Mouse (Mus musculus): ENCODE measurements at regions not wholly inside any gene's neighbourhood (a gene's known extent, or its start where the extent isn't known, plus 50 kb on each side); places are given as distances from the start of the nearest gene placed in this dataset.

GRCm38 (mm10) chr5:85954526-85954925, 110.9 kb downstream of the Cenpc1 start:
- no peak overlapping the region for H3K4me3 ChIP-seq (replicated peaks)
- no peaks in the 10 kb centered on the region for H3K9me3 ChIP-seq
- H3K36me3 ChIP-seq (replicated peaks; ENCODE audit: low read length) = no peaks in the 10 kb centered on the region
- TF ChIP-seq GATA1 (IDR thresholded peaks at IDR 0.05; ENCODE audit: borderline replicate concordance, low read length) (no peak), FLI1 (IDR thresholded peaks at IDR 0.05; ENCODE audit: low read length) (no peak)
- no peaks in the 10 kb centered on the region for H3K4me1 ChIP-seq
- no peaks in the 10 kb centered on the region for H3K27me3 ChIP-seq (replicated peaks)

GRCm38 (mm10) chr5:85936667-85937314, 128.6 kb downstream of the Cenpc1 start:
- Histone ChIP-seq H3K27me3 (replicated peaks) (no peaks in the 10 kb centered on the region), H3K4me1 (no peaks in the 10 kb centered on the region), H3K36me3 (replicated peaks; ENCODE audit: low read length) (no peaks in the 10 kb centered on the region), H3K4me3 (replicated peaks) (no peak overlapping the region), H3K9me3 (no peaks in the 10 kb centered on the region; the same call in 1 of the 2 replicates)
- TF ChIP-seq FLI1 (IDR thresholded peaks at IDR 0.05; ENCODE audit: low read length) (no peak), GATA1 (IDR thresholded peaks at IDR 0.05; ENCODE audit: borderline replicate concordance, low read length) (no peak)

GRCm38 (mm10) chr5:85918288-85918687, 147.1 kb downstream of the Cenpc1 start:
- no peaks in the 10 kb centered on the region for H3K27me3 ChIP-seq (replicated peaks)
- H3K4me1 ChIP-seq = no peaks in the 10 kb centered on the region
- TF ChIP-seq FLI1 (IDR thresholded peaks at IDR 0.05; ENCODE audit: low read length) (no peak), GATA1 (IDR thresholded peaks at IDR 0.05; ENCODE audit: borderline replicate concordance, low read length) (no peak)
- H3K9me3 ChIP-seq = no peaks in the 10 kb centered on the region
- no peak overlapping the region for H3K4me3 ChIP-seq (replicated peaks)
- no peaks in the 10 kb centered on the region for H3K36me3 ChIP-seq (replicated peaks; ENCODE audit: low read length)

GRCm38 (mm10) chr5:85915000-85915399, 150.4 kb downstream of the Cenpc1 start:
- no peaks in the 10 kb centered on the region for H3K27me3 ChIP-seq (replicated peaks)
- H3K4me3 ChIP-seq (replicated peaks) = no peak overlapping the region
- no peaks in the 10 kb centered on the region for H3K4me1 ChIP-seq
- no peaks in the 10 kb centered on the region for H3K9me3 ChIP-seq
- H3K36me3 ChIP-seq (replicated peaks; ENCODE audit: low read length) = no peaks in the 10 kb centered on the region
- TF ChIP-seq GATA1 (IDR thresholded peaks at IDR 0.05; ENCODE audit: borderline replicate concordance, low read length) (no peak), FLI1 (IDR thresholded peaks at IDR 0.05; ENCODE audit: low read length) (no peak)

- no peaks in the 10 kb centered on the region for H3K27me3 ChIP-seq (replicated peaks)
- H3K9me3 ChIP-seq = no peaks in the 10 kb centered on the region
- H3K4me3 ChIP-seq (replicated peaks) = no peak overlapping the region
- no peaks in the 10 kb centered on the region for H3K36me3 ChIP-seq (replicated peaks; ENCODE audit: low read length)
- H3K4me1 ChIP-seq = no peaks in the 10 kb centered on the region
- TF ChIP-seq GATA1 (IDR thresholded peaks at IDR 0.05; ENCODE audit: borderline replicate concordance, low read length) (no peak), FLI1 (IDR thresholded peaks at IDR 0.05; ENCODE audit: low read length) (no peak)
Measured at GRCm38 (mm10) chr5:85896452-85896851, 168.9 kb downstream of the Cenpc1 start.

- Histone ChIP-seq H3K27me3 (replicated peaks) (no peaks in the 10 kb centered on the region), H3K36me3 (replicated peaks; ENCODE audit: low read length) (no peaks in the 10 kb centered on the region), H3K4me1 (no peaks in the 10 kb centered on the region), H3K4me3 (replicated peaks) (no peak overlapping the region), H3K9me3 (no peaks in the 10 kb centered on the region)
- TF ChIP-seq GATA1 (IDR thresholded peaks at IDR 0.05; ENCODE audit: borderline replicate concordance, low read length) (no peak), FLI1 (IDR thresholded peaks at IDR 0.05; ENCODE audit: low read length) (no peak)
Measured at GRCm38 (mm10) chr5:85895814-85896213, 169.6 kb downstream of the Cenpc1 start.

GRCm38 (mm10) chr5:85870311-85870710, 195.1 kb downstream of the Cenpc1 start:
- Histone ChIP-seq H3K4me3 (replicated peaks) (no peak overlapping the region), H3K27me3 (replicated peaks) (no peaks in the 10 kb centered on the region), H3K9me3 (no peaks in the 10 kb centered on the region), H3K36me3 (replicated peaks; ENCODE audit: low read length) (no peaks in the 10 kb centered on the region), H3K4me1 (no peaks in the 10 kb centered on the region; the same call in 1 of the 2 replicates)
- TF ChIP-seq FLI1 (IDR thresholded peaks at IDR 0.05; ENCODE audit: low read length) (no peak), GATA1 (IDR thresholded peaks at IDR 0.05; ENCODE audit: borderline replicate concordance, low read length) (no peak)

- TF ChIP-seq FLI1 (IDR thresholded peaks at IDR 0.05; ENCODE audit: low read length) (no peak), GATA1 (IDR thresholded peaks at IDR 0.05; ENCODE audit: borderline replicate concordance, low read length) (no peak)
- Histone ChIP-seq H3K27me3 (replicated peaks) (no peaks in the 10 kb centered on the region), H3K4me3 (replicated peaks) (no peak overlapping the region), H3K9me3 (no peaks in the 10 kb centered on the region), H3K36me3 (replicated peaks; ENCODE audit: low read length) (no peaks in the 10 kb centered on the region), H3K4me1 (no peaks in the 10 kb centered on the region)
Measured at GRCm38 (mm10) chr5:85832556-85832955, 232.8 kb downstream of the Cenpc1 start.

GRCm38 (mm10) chr5:85795531-85796197, 269.7 kb downstream of the Cenpc1 start:
- Histone ChIP-seq H3K9me3 (peaks cover 6% of the 10 kb centered on the region; the same call in 1 of the 2 replicates), H3K27me3 (replicated peaks) (no peaks in the 10 kb centered on the region), H3K4me1 (no peaks in the 10 kb centered on the region), H3K4me3 (replicated peaks) (no peak overlapping the region), H3K36me3 (replicated peaks; ENCODE audit: low read length) (no peaks in the 10 kb centered on the region)
- no peak for TF ChIP-seq FLI1 (IDR thresholded peaks at IDR 0.05; ENCODE audit: low read length)
- no peak for TF ChIP-seq GATA1 (IDR thresholded peaks at IDR 0.05; ENCODE audit: borderline replicate concordance, low read length)

GRCm38 (mm10) chr5:85793148-85793547, 272.2 kb downstream of the Cenpc1 start:
- Histone ChIP-seq H3K9me3 (peaks cover 6% of the 10 kb centered on the region; the same call in 1 of the 2 replicates), H3K27me3 (replicated peaks) (no peaks in the 10 kb centered on the region), H3K4me1 (no peaks in the 10 kb centered on the region), H3K4me3 (replicated peaks) (no peak overlapping the region), H3K36me3 (replicated peaks; ENCODE audit: low read length) (no peaks in the 10 kb centered on the region)
- TF ChIP-seq FLI1 (IDR thresholded peaks at IDR 0.05; ENCODE audit: low read length) (no peak), GATA1 (IDR thresholded peaks at IDR 0.05; ENCODE audit: borderline replicate concordance, low read length) (no peak)

Data from megakaryocyte, embryonic 14.5 days (primary cell).